Mouse (Mus musculus) cerebellum, adult 8-10 months (tissue): ENCODE results near the gene Vhl.

Experiments used
- DNase-seq: peaks from one replicate; pipeline ENCODE4 v3.0.0; 2022

Gene Vhl

DNA sequence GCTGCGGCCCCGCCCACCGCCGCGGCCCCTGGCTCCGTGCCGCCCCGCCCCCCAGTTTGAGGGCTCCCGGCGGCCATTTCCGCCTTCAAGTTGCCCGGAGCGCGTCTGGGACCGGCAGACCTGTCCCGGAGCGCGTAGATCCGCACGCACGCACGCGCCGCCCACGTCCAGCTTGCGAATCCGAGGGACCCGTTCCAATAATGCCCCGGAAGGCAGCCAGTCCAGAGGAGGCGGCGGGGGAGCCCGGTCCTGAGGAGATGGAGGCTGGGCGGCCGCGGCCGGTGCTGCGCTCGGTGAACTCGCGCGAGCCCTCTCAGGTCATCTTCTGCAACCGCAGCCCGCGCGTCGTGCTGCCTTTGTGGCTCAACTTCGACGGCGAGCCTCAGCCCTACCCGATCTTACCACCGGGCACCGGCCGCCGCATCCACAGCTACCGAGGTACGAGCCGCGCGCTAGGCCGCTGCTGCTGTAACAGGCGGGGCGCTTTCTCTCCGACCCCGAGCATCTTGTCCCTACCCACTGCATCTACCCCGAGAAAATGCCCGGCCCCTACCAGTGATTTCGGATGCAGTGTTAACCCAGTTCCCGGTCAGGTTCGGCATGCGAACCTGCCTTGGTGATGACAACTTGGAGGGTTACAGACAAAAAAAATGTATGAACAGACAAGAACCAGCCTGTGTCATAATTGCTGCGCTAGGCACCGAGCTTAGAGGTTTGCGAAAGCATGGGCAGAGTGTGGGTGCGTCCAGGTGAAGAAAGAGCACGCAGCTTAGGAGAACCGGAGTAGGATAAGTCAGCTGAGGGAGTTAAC is at the start of gene Vhl:
Vhl (plus strand) TSS at position 19 of the 811 bp plus-strand sequence.
- DNase-seq: peak; percentile 78

DNA sequence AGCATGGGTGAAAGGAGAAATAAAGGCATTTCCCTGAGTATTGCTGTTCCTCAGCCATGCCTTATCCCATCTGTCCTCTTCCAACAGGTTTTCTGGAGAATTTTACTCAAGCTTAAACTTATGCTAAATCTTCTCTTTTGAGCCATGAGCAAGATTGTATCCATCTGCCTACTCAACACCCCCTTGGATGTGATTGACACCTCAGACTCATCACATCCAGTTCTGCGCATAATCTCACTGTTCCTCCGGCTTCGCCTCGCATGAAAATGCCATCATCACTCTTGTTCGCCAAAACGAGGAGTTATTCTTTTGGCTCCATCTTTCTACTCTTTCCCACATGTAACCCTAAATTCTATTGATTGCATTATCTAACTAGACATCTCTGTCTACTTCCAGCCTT is 47.7 kb upstream of the Vhl start:
- DNase-seq: no peak

GRCm38 (mm10) chr6:113579306-113579705 is 44.5 kb upstream of the Vhl start:
- no peak for DNase-seq

- no peak for DNase-seq
Measured at GRCm38 (mm10) chr6:113583023-113583422, 40.7 kb upstream of the Vhl start.

DNA sequence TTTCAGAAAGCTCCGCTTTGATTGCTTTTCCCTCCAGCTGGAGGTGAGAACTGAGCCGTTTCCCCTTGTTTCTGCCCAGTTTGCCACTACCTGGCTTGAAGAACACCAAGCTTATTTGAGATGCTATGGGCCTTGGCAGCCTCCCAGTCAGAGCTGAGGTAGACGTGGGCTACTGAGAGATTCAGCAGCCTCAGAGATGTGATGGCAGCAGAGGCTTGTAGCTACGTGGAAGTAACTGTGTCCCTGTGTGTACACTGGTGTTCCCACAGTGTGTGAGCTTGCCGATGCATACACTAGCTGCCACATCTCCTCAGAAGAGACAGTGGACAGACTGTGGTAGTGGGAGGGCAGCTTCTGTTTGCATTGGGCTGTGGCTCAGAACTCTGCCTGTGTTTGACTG is 38.7 kb upstream of the Vhl start:
- DNase-seq: no peak

- no peak for DNase-seq
Measured at GRCm38 (mm10) chr6:113586466-113587183, 37.1 kb upstream of the Vhl start.

DNA sequence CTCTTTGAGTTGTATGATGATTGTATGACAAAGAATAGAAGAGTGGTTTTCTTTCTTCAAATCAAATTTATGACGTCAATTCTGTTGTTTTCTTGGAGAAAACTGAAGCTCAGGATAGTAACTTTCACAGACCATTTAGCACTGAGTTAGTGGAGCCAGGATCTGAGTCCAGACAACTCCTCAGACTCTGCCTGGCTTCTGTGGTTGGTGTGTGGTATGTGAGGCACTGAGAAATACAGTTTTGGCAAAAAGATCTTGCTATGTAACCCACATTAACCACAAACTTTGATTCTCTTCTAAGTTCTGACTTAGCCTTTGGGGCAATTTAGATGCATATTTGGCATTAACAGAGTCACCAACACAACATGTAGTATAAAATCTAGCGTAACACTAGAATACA is 31.1 kb upstream of the Vhl start:
- no peak for DNase-seq

DNA sequence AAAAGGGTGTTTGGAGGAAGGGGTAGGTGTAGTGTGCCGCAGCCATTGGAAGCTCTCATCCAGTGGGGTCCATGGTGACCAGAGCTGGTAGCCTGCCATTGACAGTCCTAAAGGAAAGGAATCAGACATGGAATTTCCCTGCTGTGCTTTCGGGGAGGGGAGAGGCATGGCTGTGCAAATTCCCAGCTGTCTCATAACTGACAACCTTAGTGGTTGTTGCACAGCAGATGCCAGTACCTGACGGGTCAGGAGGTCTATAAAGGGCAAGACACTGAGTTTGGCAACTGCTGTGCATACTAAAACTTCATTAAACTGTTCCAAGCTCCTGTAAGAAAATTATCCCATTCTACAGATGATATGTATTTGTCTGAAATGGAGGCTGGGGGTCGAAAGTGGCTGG is 25.8 kb upstream of the Vhl start:
- no peak for DNase-seq

- no peak for DNase-seq
Measured at GRCm38 (mm10) chr6:113599833-113600232, 23.9 kb upstream of the Vhl start.

DNA sequence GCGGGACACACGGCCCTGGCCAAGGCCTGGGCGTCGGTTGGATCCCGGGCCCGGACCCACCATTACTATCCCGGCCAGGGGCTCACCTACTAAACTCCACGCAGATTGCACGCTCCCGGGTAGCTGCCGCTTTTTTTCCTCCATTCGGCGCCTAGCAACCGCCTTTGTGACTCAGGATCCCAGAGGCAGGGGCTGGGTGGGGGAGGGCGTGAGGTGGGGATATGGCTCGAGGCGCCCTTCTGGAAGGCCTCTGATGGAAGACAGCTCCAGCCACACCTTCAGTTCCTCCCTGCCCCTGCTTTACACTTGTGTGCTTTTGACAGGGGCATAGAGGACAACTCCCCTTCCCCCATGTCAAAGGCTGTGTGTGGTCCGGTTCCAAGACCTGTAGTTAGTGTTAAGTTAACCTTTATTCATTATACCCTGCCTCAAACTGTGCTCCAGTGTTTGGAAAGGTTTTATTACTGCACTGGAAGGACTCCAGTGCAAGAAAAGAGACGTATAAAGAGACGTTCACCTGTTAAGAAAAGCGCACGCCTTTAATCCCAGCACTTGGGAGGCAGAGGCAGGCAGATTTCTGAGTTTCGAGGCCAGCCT is 23.1 kb upstream of the Vhl start, which contains the start of gene Fancd2os:
Fancd2os (minus strand) TSS at position 173 of the 597 bp plus-strand sequence.
- no peak for DNase-seq

GRCm38 (mm10) chr6:113602821-113603220 is 20.9 kb upstream of the Vhl start:
- no peak for DNase-seq

GRCm38 (mm10) chr6:113603993-113604392 is 19.8 kb upstream of the Vhl start:
- DNase-seq: no peak

GRCm38 (mm10) chr6:113604432-113605223 is 19.1 kb upstream of the Vhl start, which contains the start of gene Brk1:
TSS of gene Brk1 (plus strand) at chr6:113604772.
- peak; percentile 88 for DNase-seq

DNA sequence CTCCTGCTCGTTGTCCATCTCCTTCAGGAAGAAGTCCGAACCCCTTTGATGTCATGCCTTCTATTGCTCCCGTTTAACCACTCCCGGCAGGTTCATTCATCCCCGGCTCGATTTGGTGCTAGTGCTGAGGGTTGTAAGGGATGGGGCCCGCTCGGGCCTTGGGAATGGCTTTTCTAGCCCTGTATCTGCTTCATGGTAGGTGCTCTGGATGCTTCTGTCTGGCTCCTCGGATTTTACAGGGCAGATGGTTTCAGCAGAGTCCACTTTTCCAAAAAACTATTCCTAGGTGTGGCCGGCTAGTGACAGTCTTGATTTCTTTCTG is 18.6 kb upstream of the Vhl start:
- no peak for DNase-seq

- DNase-seq: no peak
Measured at GRCm38 (mm10) chr6:113608871-113609270, 14.9 kb upstream of the Vhl start.

DNA sequence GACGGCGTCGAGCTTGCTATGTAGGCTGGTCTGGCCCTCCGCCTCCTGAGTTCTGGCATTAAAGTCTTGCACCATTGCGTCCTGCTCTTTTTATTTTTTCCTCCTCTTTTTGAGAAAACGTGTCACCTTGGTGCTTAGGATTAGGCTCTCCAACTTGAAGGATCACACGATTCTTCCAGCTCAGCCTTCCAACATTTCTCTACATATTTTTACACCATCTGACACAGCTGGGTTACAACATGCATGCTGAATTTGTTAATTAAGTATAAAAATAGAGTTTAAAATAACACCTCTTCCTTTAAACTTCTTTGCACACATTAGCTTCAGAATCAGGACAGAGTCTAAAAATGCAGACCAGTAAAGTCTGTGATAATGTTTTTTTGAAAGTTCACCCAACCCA is 14.5 kb upstream of the Vhl start:
- no peak for DNase-seq

DNA sequence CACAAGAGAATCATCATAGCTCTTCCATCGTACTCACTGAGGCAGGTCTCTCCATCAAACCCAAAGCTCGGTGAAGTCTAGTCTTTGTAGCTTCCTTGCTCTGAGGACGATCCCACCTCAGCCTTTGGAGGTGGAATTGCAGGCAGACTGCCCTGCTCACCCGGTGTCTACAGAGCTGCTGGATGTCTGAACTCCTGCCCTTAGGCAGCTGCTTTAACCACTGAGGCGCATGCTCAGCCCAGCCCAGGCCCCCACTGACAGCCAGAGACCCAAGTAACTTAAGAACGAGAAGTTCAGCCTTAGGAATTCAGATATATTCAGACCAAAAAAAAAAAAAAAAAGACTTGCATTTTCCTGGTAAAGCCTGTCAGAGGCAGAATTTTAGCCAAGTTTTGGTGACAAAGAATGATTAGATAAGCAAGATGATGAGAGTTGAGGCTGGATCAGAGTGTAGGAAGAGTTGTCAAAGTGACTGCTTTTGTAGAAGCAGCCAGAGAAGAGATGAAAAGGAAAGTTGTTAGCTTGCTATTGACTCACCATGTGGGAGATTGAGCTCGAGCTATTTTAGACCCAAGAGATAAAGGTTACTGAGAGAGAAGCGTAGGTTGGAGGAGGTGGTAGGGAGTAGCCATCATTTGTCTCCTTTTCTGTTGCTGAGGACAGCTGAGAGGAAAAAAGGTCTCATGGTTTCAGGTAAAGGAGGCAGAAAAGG is 11.3 kb upstream of the Vhl start:
- DNase-seq: no peak

GRCm38 (mm10) chr6:113614152-113614551 is 9.6 kb upstream of the Vhl start:
- DNase-seq: no peak

GRCm38 (mm10) chr6:113614997-113615396 is 8.8 kb upstream of the Vhl start:
- DNase-seq: no peak

- DNase-seq: no peak
Measured at GRCm38 (mm10) chr6:113615489-113615888, 8.3 kb upstream of the Vhl start.

GRCm38 (mm10) chr6:113623386-113623785 is 373 bp upstream of the Vhl start:
- no peak for DNase-seq

DNA sequence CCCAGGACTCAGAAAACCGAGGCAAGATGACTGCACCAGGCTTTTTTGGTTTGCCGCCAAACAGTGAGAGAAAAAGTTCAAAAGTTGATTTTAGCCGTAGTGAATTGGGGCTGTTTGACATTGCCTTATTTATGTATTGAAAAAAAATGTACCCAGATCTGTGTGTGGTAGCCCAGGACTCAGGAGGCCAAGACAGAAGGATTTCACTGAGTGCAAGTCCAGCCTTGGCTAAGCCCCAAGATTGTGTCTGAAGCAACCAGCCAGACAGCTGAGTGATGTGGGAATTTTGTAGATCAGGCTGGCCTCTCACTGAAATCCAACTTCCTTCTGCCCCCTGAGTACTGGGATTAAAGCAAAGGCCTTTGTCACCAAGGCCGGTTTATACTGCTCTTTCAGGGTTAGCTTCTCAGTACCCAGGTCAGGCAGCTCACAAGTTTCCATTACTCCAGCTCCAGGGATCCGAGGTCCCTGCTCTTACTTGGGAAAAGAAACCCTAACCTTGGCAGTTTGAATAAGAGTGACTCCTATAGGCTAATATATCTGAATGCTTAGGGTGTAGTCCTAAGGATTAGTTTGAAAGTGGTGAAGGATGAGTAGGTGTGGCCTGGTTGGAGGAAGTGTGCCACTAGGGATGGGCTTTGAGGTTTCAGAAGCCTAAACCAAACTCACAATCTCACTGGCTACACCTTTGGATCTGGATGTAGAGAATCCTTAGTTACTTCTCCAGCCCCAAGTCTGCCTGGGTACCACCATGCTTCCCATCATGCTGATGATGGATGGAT is 1.4 kb downstream of the Vhl start:
- DNase-seq: peak; percentile 19
